Mouse (Mus musculus) lung, postnatal 0 days (tissue): ENCODE data around the gene Mysm1. TPM values are rescaled to one million over a fixed set of nuclear protein-coding genes. Genes with fewer than 3 reads are reported as not detected.

ENCODE experiments used
- ATAC-seq: fragments of 200-750 bp; cut with Nextera tagmentation; 2 replicates; pipeline ENCODE4 v1.8.0; 2017; ENCODE audit warnings: moderate library complexity
- DNase-seq: peaks from one replicate; pipeline ENCODE4 v3.0.0-alpha.2; 2016; ENCODE audit warnings: low spot score
- H3K27ac ChIP-seq: fragments of 300-500 bp; sonication (generic); 2 replicates; pipeline ENCODE4 v1.5.1; 2014; ENCODE audit warnings: antibody characterized with exemption, mild to moderate bottlenecking, low read length, mixed read lengths
- H3K27me3 ChIP-seq: fragments of 300-500 bp; sonication (generic); replicated peaks from 2 replicates; pipeline ENCODE4 v1.6.1; 2014; ENCODE audit warnings: low read length, mixed read lengths; ENCODE audit not compliant: insufficient read depth
- H3K36me3 ChIP-seq: fragments of 300-500 bp; sonication (generic); 2 replicates; pipeline ENCODE4 v1.6.1; 2014; ENCODE audit warnings: low read length, mixed read lengths; ENCODE audit not compliant: insufficient read depth
- H3K4me1 ChIP-seq: fragments of 300-500 bp; sonication (generic); 2 replicates; pipeline ENCODE4 v1.6.1; 2014; ENCODE audit warnings: antibody characterized with exemption, low read depth, low read length, mixed read lengths; ENCODE audit not compliant: insufficient read depth
- H3K4me2 ChIP-seq: fragments of 300-500 bp; sonication (generic); replicated peaks from 2 replicates; pipeline ENCODE4 v1.6.1; 2014; ENCODE audit warnings: low read depth, mild to moderate bottlenecking, low read length, moderate library complexity, mixed read lengths
- H3K4me3 ChIP-seq: fragments of 300-500 bp; sonication (generic); 2 replicates; pipeline ENCODE4 v1.5.1; 2014; ENCODE audit warnings: low read depth, low read length
- H3K9ac ChIP-seq: fragments of 300-500 bp; sonication (generic); replicated peaks from 2 replicates; pipeline ENCODE4 v1.6.1; 2014; ENCODE audit warnings: low read depth, mild to moderate bottlenecking
- H3K9me3 ChIP-seq: fragments of 300-500 bp; sonication (generic); 2 replicates; pipeline ENCODE4 v1.6.1; 2016; ENCODE audit warnings: low read length, mixed read lengths
- CTCF ChIP-seq: IDR thresholded peaks from 2 replicates; pipeline ENCODE4 v1.5.1; 2016; ENCODE audit warnings: antibody characterized with exemption, mild to moderate bottlenecking
- EP300 ChIP-seq: IDR thresholded peaks from 2 replicates; pipeline ENCODE4 v1.6.1; 2016; ENCODE audit warnings: antibody characterized with exemption, mild to moderate bottlenecking, control low read depth
- WGBS: fragments of 180-500 bp; shearing (Covaris S2); extraction: QIAGEN DNeasy Blood & Tissue Kit; methylation state at CpG from one replicate; pipeline ENCODE4 v1.1.7; 2014; 5-methylcytosine and 5-hydroxymethylcytosine counted together
- polyA plus RNA-seq: library from polyadenylated mRNA; unstranded; fragments of >200 nt; fragmentation: Nextera tagmentation; extraction: Ambion mirVana; gene quantifications from 2 replicates; pipeline ENCODE4 v1.2.1, GENCODE M21; 2015

Mysm1 gene
- polyA plus RNA-seq, 1 experiment from 2014 or later, result 25.5 TPM

- H3K4me2 ChIP-seq, result peak overlapping the region; percentile 70
- peak overlapping the region; percentile 94 for H3K9ac ChIP-seq
- no peaks in the 10 kb centered on the region for H3K9me3 ChIP-seq
- ATAC-seq, result no peak
- TF ChIP-seq EP300, result no peak
- TF ChIP-seq CTCF, result no peak
- no peak for DNase-seq
- H3K4me3 ChIP-seq, result peak overlapping the region; percentile 92
- no peaks in the 10 kb centered on the region for H3K27me3 ChIP-seq
- WGBS, result 41% methylated on average over 4 of the region's 4 CpGs
- peak overlapping the region; percentile 87 for H3K27ac ChIP-seq
- no peaks in the 10 kb centered on the region for H3K36me3 ChIP-seq
- H3K4me1 ChIP-seq, result peaks cover 12% of the 10 kb centered on the region; the same call in 1 of the 2 replicates
Observed at GRCm38 (mm10) chr4:94979500-94979915, 608 bp upstream of the Mysm1 start.

- H3K4me3 ChIP-seq, result no peak overlapping the region
- H3K9ac ChIP-seq, result no peak overlapping the region
- H3K27me3 ChIP-seq, result no peaks in the 10 kb centered on the region
- H3K9me3 ChIP-seq, result no peaks in the 10 kb centered on the region
- WGBS, result 89% methylated on average over 2 of the region's 2 CpGs
- DNase-seq, result no peak
- no peak for TF ChIP-seq CTCF
- TF ChIP-seq EP300, result no peak
- peaks cover 27% of the 10 kb centered on the region for H3K36me3 ChIP-seq
- H3K4me2 ChIP-seq, result no peak overlapping the region
- no peak for ATAC-seq
- H3K4me1 ChIP-seq, result peaks cover 11% of the 10 kb centered on the region; the same call in 1 of the 2 replicates
- H3K27ac ChIP-seq, result no peak overlapping the region
Observed at GRCm38 (mm10) chr4:94973321-94973720, 5.6 kb downstream of the Mysm1 start.

DNA sequence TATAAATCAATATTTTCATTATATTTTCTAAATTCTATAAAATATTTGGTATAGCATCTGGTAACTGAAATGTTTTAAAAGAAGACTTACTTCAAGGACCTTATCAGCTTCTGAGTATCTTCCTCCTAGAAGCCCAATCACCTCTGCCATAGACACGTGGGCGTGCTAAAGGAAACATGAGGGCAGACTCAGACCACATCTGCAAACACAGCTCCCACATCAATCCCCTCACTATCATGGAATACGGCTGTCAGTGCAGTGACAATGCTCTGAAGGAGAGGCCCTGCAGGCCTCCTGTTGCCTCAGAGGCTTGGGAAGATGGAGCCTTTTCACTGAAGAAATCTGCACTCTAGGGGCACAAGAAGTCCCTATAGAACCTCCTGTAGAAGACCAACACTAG, 26.1 kb downstream of the Mysm1 start:
- no peak overlapping the region for H3K9ac ChIP-seq
- H3K36me3 ChIP-seq, result peaks cover 33% of the 10 kb centered on the region; the same call in 1 of the 2 replicates
- ATAC-seq, result no peak
- no peak for TF ChIP-seq CTCF
- DNase-seq, result no peak
- H3K4me1 ChIP-seq, result no peaks in the 10 kb centered on the region
- 94% methylated on average over 3 of the region's 3 CpGs for WGBS
- H3K9me3 ChIP-seq, result no peaks in the 10 kb centered on the region
- no peak overlapping the region for H3K4me3 ChIP-seq
- H3K4me2 ChIP-seq, result no peak overlapping the region
- H3K27ac ChIP-seq, result no peak overlapping the region
- no peaks in the 10 kb centered on the region for H3K27me3 ChIP-seq

DNA sequence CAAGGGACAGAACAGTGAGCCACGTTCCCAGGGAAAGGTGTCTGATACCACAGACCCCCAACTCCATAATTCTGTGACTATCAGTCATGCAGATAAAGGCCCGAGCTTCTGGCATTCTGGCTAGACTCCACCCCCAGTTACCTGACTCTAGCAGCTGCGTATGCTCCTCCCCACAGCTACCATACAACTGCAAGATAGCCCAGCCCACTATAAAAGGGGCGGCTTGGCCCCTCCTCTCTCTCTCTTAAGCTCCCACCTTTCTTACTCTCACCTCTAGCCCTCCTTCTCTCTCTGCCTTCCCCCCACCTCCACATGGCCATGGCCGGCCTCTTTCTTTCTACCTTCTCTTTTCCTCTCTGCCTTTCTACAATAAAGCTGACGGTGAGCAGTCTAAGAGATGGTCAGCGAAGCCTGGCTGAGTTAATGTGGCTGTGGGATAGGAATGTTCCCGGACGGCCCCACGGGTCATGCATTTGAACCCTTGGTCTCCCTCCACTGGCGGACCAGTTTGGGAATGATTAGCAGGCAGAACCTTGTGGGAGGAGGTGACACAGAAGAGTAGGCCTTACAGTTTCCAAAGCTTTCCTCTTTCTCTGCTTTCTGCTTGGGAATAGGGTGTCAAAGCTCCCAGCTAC, 37.6 kb downstream of the Mysm1 start:
- no peaks in the 10 kb centered on the region for H3K9me3 ChIP-seq
- H3K27me3 ChIP-seq, result no peaks in the 10 kb centered on the region
- no peak overlapping the region for H3K4me2 ChIP-seq
- H3K4me1 ChIP-seq, result no peaks in the 10 kb centered on the region
- H3K27ac ChIP-seq, result no peak overlapping the region
- peaks cover 11% of the 10 kb centered on the region for H3K36me3 ChIP-seq
- no peak overlapping the region for H3K4me3 ChIP-seq
- 77% methylated on average over 11 of the region's 11 CpGs for WGBS
- ATAC-seq, result no peak
- DNase-seq, result no peak
- no peak overlapping the region for H3K9ac ChIP-seq
- TF ChIP-seq CTCF, result no peak
- TF ChIP-seq EP300, result no peak

- no peak within 1 kb of the TSS for H3K4me3 ChIP-seq
- no peak for TF ChIP-seq EP300
- no peak for TF ChIP-seq CTCF
- no peak within 1 kb of the TSS for H3K4me2 ChIP-seq
- H3K9me3 ChIP-seq, result no peaks in the 10 kb centered on the region
- no peaks in the 10 kb centered on the region for H3K27me3 ChIP-seq
- H3K36me3 ChIP-seq, result no peaks in the 10 kb centered on the region
- H3K4me1 ChIP-seq, result no peaks in the 10 kb centered on the region
- H3K9ac ChIP-seq, result no peak within 1 kb of the TSS
- ATAC-seq (no peak), DNase-seq (no peak)
- no peak within 1 kb of the TSS for H3K27ac ChIP-seq
Observed at GRCm38 (mm10) chr4:94928743-94929142, 50.2 kb downstream of the Mysm1 start, which contains the start of gene Eqtn. Gene Eqtn, minus strand, starts transcription at chr4:94928843.

DNA sequence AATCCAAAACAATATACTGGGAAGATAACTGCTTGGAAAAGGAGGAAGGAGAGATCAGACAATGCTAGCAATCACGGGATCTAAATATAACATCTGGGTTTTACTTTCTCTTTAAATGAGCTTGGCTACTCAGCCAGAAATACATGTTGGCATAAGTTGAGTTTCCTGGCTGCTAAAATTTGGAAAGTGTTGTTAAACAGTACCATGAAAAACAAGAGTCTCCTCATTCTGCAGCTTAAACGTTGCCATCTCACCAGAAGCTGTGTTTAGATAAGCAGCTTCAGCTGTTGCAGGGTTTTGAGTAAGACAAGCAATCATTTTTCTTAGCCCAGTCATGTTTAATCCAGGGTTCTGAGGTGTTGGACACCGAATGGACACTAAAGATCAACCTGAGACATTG, 77.1 kb downstream of the Mysm1 start:
- Histone ChIP-seq H3K4me2 (no peak overlapping the region), H3K9ac (no peak overlapping the region), H3K9me3 (no peaks in the 10 kb centered on the region), H3K4me3 (no peak overlapping the region), H3K4me1 (no peaks in the 10 kb centered on the region), H3K27me3 (no peaks in the 10 kb centered on the region), H3K36me3 (no peaks in the 10 kb centered on the region), H3K27ac (no peak overlapping the region)
- ATAC-seq, result no peak
- 30% methylated on average over 3 of the region's 3 CpGs for WGBS
- no peak for DNase-seq
- TF ChIP-seq EP300 (no peak), CTCF (no peak)

DNA sequence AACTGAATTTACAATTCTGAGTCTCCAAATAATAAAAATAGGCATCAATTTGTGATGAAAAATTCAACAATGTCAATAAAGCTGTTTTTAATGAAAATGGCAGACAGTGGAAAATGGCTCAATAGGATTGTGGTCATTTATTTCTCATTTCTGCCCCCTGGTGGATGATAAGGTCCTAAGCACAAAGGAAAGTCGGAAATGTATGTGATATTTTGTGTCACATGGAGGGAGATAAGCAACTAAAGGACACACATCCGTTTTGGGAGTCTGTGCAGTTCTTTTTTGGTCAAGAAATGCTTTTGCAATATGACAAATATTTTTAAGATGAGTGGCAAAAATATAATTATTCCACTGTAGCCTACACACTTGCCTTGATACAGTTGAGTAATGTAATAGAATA, 78.2 kb downstream of the Mysm1 start:
- Histone ChIP-seq H3K4me2 (no peak overlapping the region), H3K9me3 (no peaks in the 10 kb centered on the region), H3K36me3 (no peaks in the 10 kb centered on the region), H3K27me3 (no peaks in the 10 kb centered on the region), H3K4me1 (no peaks in the 10 kb centered on the region), H3K27ac (no peak overlapping the region), H3K4me3 (no peak overlapping the region), H3K9ac (no peak overlapping the region)
- 5% methylated on average over 2 of the region's 2 CpGs for WGBS
- TF ChIP-seq CTCF (peak; percentile 73), EP300 (no peak)
- DNase-seq, result peak; percentile 69
- ATAC-seq, result no peak

Other genes starting within 250 kb of the Mysm1 start
- gene Tek, start 239.8 kb downstream of the Mysm1 start, polyA plus RNA-seq, result 71.8 and 75.8 TPM in 2 replicates
- 0.13 TPM in 1 of 2 replicates, not detected in the other for gene Eqtn, start 50.3 kb downstream of the Mysm1 start, polyA plus RNA-seq
- gene Jun, start 73.1 kb upstream of the Mysm1 start, polyA plus RNA-seq, result 145 and 158 TPM in 2 replicates